Mouse (Mus musculus) neural tube, embryonic 12.5 days (tissue): Measurements from ENCODE around the gene Plekhm2. TPM values are rescaled to one million over a fixed set of nuclear protein-coding genes. Genes with fewer than 3 reads are reported as not detected.

Source experiments
- ATAC-seq: fragments of 200-750 bp; cut with Nextera tagmentation; 2 replicates; pipeline ENCODE4 v1.8.0; 2017; ENCODE audit warnings: low read depth, mild to moderate bottlenecking, moderate TSS enrichment, moderate library complexity; ENCODE audit not compliant: low FRiP score
- H3K27ac ChIP-seq: fragments of 300-500 bp; sonication (generic); 2 replicates; pipeline ENCODE4 v1.5.1; 2016
- H3K27me3 ChIP-seq: fragments of 300-500 bp; sonication (generic); replicated peaks from 2 replicates; pipeline ENCODE4 v1.6.1; 2016; ENCODE audit warnings: mild to moderate bottlenecking
- H3K36me3 ChIP-seq: fragments of 300-500 bp; sonication (generic); 2 replicates; pipeline ENCODE4 v1.6.1; 2016; ENCODE audit warnings: mild to moderate bottlenecking
- H3K4me1 ChIP-seq: fragments of 300-500 bp; sonication (generic); 2 replicates; pipeline ENCODE4 v1.6.1; 2016
- H3K4me2 ChIP-seq: fragments of 300-500 bp; sonication (generic); replicated peaks from 2 replicates; pipeline ENCODE4 v1.6.1; 2016; ENCODE audit warnings: mild to moderate bottlenecking
- H3K4me3 ChIP-seq: fragments of 300-500 bp; sonication (generic); 2 replicates; pipeline ENCODE4 v1.5.1; 2016
- H3K9ac ChIP-seq: fragments of 300-500 bp; sonication (generic); 2 replicates; pipeline ENCODE4 v1.6.1; 2016; ENCODE audit warnings: mild to moderate bottlenecking
- H3K9me3 ChIP-seq: fragments of 300-500 bp; sonication (generic); 2 replicates; pipeline ENCODE4 v1.6.1; 2016; ENCODE audit warnings: mild to moderate bottlenecking
- WGBS: fragments of 180-500 bp; shearing (Covaris S2); methylation state at CpG from one replicate; pipeline ENCODE4 v1.1.7; 2016; 5-methylcytosine and 5-hydroxymethylcytosine counted together
- polyA plus RNA-seq: library from polyadenylated mRNA; unstranded; fragments of >200 nt; fragmentation: Nextera tagmentation; extraction: Ambion mirVana; gene quantifications from 2 replicates; pipeline ENCODE4 v1.2.1, GENCODE M21; 2016

Plekhm2 gene
- polyA plus RNA-seq, 1 experiment from 2014 or later = 7.4 TPM

DNA sequence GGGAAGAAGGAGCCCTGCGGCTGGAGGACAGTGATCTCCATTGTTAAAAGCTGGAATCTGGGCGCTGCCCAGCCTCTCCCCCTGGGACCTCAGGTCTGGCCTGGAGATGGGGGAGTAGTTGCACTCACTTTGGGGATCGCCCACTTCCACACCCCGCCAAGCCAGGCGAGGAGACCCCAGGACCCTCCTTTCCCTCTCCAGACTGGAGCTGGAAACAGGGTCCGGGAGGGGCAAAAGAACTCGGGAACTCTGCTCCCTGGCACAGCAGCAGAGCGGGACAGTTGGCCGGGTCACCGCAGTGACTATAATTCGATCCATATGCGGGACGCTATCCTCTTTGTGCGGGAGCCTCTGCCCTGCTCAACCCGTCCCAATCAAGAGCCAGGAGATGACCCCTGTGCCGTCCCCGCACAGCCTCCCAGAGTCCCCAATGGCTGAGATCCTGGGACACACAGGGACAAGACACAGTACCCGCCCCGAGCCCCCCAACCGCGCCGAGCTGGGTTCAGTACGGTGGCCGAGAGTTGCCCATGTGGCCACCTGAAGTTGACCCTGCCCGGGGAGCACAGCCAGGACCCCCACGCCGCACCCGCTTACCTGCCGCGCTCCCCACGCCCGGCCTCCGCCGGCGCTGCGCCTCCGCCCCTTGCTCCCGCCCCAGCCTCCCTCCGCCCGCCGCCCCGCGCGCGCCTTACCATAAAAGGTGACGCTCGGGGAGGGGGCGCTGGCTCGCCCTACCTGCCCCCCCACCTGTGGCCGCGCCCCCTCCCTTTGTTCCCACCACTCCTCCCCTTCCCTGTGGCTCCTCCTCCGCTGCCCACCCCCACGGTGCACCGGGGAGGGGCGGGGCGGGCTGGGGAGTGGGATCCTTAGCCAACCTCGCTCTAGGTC, 65.2 kb downstream of the Plekhm2 start:
- under 1% methylated on average over 50 of the region's 57 CpGs for WGBS
- peak; percentile 58 for ATAC-seq

DNA sequence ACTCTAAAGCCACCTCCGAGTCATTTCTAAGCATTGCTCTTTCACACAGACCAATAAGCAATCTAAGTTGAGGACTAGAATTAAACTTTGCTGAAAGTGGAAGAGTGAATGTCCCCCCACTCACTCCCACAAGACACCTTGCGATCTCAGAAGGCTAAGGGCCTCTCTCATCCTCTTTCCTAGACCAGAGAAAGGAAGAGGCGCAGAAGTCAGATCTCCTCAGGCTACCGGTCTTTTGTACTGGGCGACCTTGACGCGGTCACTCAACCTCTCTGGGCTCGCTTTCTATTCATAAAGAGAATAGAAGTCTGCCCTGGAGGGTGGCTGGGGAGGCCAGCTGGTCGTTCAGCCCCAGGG, 65.8 kb downstream of the Plekhm2 start:
- Histone ChIP-seq H3K27me3 (peaks cover 13% of the 10 kb centered on the region), H3K9me3 (no peaks in the 10 kb centered on the region), H3K4me1 (peaks cover 21% of the 10 kb centered on the region), H3K27ac (no peak overlapping the region), H3K4me2 (peak overlapping the region; percentile 90), H3K36me3 (no peaks in the 10 kb centered on the region), H3K9ac (peak overlapping the region; percentile 76), H3K4me3 (peak overlapping the region; percentile 52)
- 2% methylated on average over 9 of the region's 9 CpGs for WGBS
- no peak; the same call in 1 of the 2 replicates for ATAC-seq

More for the DNA sequence above, 65.2 kb downstream of the Plekhm2 start:
- Histone ChIP-seq H3K4me2 (peak overlapping the region; percentile 90), H3K36me3 (no peaks in the 10 kb centered on the region), H3K4me1 (peaks cover 21% of the 10 kb centered on the region), H3K9me3 (no peaks in the 10 kb centered on the region), H3K9ac (peak overlapping the region; percentile 76), H3K27me3 (peaks cover 13% of the 10 kb centered on the region), H3K4me3 (peak overlapping the region; percentile 52), H3K27ac (no peak overlapping the region)

DNA sequence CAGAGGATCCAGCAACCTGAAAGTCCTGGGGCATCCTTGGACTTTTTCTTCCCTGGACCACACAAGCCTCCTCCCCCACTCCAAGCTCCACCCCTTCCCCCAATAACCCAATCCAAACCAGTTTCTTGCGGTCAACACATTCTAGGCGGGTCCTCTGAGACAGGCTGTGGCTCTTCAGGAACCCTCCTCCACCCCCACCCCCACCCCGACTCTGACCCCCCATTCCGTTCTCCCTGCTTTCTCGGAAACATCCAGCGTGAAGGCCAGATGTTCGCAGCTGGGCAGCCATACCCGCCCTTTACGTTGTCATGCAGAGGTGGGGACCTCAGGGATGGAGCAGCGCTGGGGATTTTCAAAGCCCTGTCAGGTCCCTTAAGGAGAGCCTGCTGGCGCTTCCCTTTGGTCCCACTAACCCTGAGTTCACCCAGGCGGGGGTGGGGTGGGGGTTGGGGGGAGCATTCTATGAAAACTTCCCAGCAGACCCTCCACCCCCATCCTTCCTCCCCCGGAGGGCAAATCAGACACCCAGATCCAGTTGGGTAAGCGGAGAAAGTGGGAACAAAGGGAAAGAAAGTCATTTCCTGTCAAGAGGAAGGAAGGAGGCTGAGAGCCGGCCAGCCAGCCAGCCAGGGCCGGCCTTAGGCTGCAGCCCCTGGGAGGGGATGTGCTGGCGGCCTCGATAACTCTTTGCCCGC, 66.4 kb downstream of the Plekhm2 start:
- no peaks in the 10 kb centered on the region for H3K9me3 ChIP-seq
- WGBS = under 1% methylated on average over 19 of the region's 19 CpGs
- ATAC-seq = no peak; the same call in 1 of the 2 replicates
- H3K4me3 ChIP-seq = peak overlapping the region; percentile 52
- peaks cover 13% of the 10 kb centered on the region for H3K27me3 ChIP-seq
- peak overlapping the region; percentile 90 for H3K4me2 ChIP-seq
- peak overlapping the region; percentile 76 for H3K9ac ChIP-seq
- peaks cover 21% of the 10 kb centered on the region for H3K4me1 ChIP-seq
- no peak overlapping the region for H3K27ac ChIP-seq
- no peaks in the 10 kb centered on the region for H3K36me3 ChIP-seq

DNA sequence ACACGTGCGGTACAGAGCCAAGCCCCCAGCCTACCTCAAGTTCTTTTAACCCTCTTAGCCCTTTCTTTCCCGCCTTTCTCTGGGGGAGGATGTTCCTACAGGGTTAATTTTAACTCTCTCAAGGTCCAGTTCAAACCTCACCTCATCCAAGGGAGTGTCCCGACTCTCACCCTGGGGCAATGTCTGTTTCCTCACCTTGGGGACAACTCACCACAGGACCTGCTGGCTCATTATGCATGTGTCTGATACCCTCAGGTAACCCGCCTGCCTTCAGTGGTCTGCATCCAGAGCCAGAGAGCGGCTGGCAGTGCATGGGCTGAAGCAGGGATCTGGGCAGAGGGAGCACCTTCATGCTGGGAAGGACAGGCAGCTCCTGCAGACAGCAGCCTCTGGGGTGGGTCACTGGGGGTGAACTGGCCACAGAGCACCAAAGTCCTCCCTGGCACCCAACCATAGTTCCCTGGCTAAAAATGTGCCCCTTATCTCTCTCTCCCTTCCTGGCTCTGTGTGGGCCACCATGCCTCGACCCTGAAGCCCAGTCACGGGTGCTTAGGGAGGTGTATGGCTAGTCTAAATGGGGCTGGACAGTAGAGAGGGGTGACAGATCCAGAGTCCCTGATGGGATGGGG, 67.9 kb downstream of the Plekhm2 start:
- 86% methylated on average over 8 of the region's 8 CpGs for WGBS
- Histone ChIP-seq H3K4me3 (no peak overlapping the region), H3K36me3 (0 out of 2 replicates have a peak, but pooled peaks cover 4% of the 10 kb centered on the region), H3K27me3 (peaks cover 13% of the 10 kb centered on the region), H3K27ac (no peak overlapping the region), H3K9me3 (no peaks in the 10 kb centered on the region), H3K9ac (no peak overlapping the region), H3K4me2 (no peak overlapping the region), H3K4me1 (peaks cover 21% of the 10 kb centered on the region)
- no peak for ATAC-seq

DNA sequence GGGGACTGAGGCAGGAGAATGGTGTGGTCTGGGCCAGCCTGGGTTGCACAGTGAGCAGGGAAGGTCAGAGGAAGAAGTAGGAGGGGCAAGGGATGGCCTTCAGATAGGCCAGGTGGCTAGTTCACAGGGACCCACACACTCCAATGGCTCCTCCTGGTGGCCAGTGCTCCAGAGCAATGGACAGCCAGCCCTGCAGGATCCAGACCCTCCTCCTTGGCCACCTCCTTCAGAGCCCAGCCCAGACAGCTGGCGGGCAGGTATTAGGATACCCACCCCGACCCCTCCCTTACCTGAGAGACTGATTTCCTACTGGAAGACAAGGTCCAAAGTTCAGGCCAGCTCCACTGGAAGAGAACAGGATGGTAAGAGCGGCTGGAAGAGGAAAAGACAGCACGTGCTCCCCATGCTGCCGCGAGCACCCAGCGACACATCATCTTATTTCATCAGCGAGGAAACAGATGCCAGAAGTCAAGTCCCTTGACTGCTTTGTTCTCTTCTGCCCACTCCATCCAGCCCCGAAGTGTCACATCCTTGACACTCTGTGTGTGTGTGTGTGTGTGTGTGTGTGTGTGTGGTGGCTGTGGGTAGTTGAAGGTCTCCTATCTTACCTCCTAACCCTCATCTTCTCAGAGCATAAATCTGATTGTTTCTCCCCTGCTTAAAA, 69.0 kb downstream of the Plekhm2 start:
- Histone ChIP-seq H3K27me3 (peaks cover 13% of the 10 kb centered on the region), H3K36me3 (0 out of 2 replicates have a peak, but pooled peaks cover 4% of the 10 kb centered on the region), H3K27ac (no peak overlapping the region), H3K9me3 (no peaks in the 10 kb centered on the region), H3K4me1 (peaks cover 21% of the 10 kb centered on the region), H3K4me3 (no peak overlapping the region), H3K9ac (no peak overlapping the region), H3K4me2 (no peak overlapping the region)
- 85% methylated on average over 9 of the region's 9 CpGs for WGBS
- no peak for ATAC-seq

DNA sequence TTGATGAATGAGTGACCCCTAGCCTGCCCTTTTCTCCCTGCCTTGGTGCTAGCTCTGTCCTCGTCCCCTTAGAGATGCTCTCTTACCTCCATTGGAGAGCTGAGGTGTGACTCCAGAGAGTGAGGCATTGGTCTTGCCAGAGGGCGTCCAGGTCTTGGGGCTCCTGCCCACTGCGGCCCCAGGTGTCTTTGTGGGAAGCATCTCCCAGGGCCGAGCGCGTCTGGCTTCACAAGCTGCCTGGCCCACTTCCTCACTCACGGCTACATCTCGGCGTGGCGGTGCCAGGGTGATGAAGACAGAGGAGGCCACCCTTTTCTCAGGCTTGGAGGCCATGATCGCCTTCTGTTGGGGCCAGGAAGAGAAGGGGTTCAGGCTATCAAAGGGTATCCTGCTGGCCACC, 69.6 kb downstream of the Plekhm2 start:
- H3K9me3 ChIP-seq = no peaks in the 10 kb centered on the region
- H3K27me3 ChIP-seq = peaks cover 7% of the 10 kb centered on the region
- no peak overlapping the region for H3K4me2 ChIP-seq
- ATAC-seq = no peak
- H3K36me3 ChIP-seq = 0 out of 2 replicates have a peak, but pooled peaks cover 4% of the 10 kb centered on the region
- H3K4me3 ChIP-seq = no peak overlapping the region
- peaks cover 21% of the 10 kb centered on the region for H3K4me1 ChIP-seq
- 93% methylated on average over 11 of the region's 11 CpGs for WGBS
- no peak overlapping the region for H3K9ac ChIP-seq
- H3K27ac ChIP-seq = no peak overlapping the region

DNA sequence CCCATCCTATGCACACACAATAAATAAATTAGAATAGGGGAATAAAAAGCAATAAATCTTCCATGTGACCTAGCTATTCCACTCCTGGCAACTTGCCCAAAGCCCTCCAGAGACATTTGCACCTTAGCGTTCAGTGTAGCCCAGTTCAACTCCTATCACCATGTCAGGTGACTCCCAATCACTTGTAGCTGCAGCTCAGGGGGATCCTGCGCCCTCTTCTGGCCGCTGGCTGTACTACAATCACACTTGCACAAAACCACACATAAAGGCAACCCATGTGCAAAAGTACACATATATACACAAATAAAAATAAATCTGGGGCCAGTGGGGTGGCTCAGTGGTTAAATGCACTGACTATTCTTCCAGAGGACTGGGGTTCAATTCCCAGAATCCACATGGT, 73.2 kb downstream of the Plekhm2 start:
- no peaks in the 10 kb centered on the region for H3K27me3 ChIP-seq
- no peak overlapping the region for H3K4me2 ChIP-seq
- H3K9me3 ChIP-seq = no peaks in the 10 kb centered on the region
- no peaks in the 10 kb centered on the region for H3K4me1 ChIP-seq
- H3K4me3 ChIP-seq = no peak overlapping the region
- WGBS = 34% methylated on average over 3 of the region's 3 CpGs
- H3K36me3 ChIP-seq = peaks cover 9% of the 10 kb centered on the region; the same call in 1 of the 2 replicates
- no peak overlapping the region for H3K9ac ChIP-seq
- no peak overlapping the region for H3K27ac ChIP-seq
- no peak for ATAC-seq

DNA sequence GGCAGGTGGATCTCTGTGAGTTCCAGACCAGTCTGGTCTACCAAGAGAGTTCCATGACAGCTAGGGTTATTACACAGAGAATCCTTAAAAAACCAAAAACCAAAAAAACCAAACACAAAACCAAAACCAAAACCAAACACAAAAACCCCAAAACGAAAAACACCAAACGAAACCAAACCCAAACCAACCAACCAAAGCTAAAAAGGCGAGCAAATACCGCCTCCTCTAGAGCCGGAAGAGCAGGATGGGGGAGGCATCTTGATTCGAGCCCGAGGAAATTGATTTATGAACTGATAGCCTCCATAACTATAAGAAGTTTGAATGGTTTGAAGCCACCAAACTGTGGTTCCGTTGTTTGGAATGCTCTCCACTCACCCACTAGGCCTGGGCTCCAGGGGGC, 80.8 kb downstream of the Plekhm2 start:
- 92% methylated on average over 8 of the region's 8 CpGs for WGBS
- H3K9me3 ChIP-seq = no peaks in the 10 kb centered on the region
- no peak for ATAC-seq
- no peak overlapping the region for H3K27ac ChIP-seq
- H3K9ac ChIP-seq = no peak overlapping the region
- no peaks in the 10 kb centered on the region for H3K27me3 ChIP-seq
- no peaks in the 10 kb centered on the region for H3K4me1 ChIP-seq
- H3K4me2 ChIP-seq = no peak overlapping the region
- H3K36me3 ChIP-seq = peaks cover 10% of the 10 kb centered on the region
- no peak overlapping the region for H3K4me3 ChIP-seq

DNA sequence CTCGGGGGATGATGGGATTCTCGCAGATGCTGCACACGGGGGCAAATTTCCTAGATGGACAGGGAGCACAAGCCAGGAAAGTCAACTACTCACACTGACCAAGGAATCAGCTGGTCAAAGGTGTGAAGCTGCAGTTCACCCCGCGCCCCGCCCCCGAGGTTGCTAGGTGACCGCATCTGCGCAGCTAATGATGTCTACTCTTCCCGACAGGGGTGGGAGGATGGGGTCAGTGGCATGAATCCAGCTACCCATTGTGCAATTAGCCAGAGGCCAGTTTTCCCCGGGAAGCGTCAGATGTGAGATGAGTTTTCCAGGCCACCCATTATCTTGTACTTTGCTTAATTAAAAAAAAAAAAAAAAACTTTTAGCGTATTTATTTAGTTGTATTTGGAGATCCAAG, 83.6 kb downstream of the Plekhm2 start:
- Histone ChIP-seq H3K9ac (no peak overlapping the region), H3K27me3 (no peaks in the 10 kb centered on the region), H3K9me3 (no peaks in the 10 kb centered on the region), H3K4me3 (no peak overlapping the region), H3K4me1 (no peaks in the 10 kb centered on the region), H3K36me3 (peaks cover 14% of the 10 kb centered on the region), H3K4me2 (no peak overlapping the region), H3K27ac (no peak overlapping the region)
- no peak for ATAC-seq
- WGBS = 85% methylated on average over 13 of the region's 13 CpGs

DNA sequence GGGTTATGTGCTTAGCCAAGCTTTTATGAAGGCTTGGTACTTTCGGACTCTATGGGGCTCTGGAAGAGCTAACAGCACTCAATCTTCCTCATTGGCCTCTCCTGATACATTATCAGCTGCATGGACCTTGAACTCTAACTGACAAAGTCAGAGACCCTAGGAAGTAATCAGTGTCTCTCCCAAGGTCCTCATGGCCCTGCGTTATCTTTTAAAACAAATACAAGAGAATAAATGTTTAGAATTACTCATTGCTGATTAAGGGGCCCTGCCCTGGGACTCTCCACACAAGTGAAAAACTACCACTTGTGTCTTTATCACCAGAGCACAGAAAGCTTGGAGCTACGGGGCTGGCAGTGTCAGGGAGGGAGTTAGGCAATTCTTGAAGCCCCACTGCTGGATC, 85.9 kb downstream of the Plekhm2 start:
- Histone ChIP-seq H3K4me1 (no peaks in the 10 kb centered on the region), H3K9me3 (no peaks in the 10 kb centered on the region), H3K9ac (no peak overlapping the region), H3K27me3 (no peaks in the 10 kb centered on the region), H3K4me3 (no peak overlapping the region), H3K27ac (no peak overlapping the region), H3K36me3 (peaks cover 9% of the 10 kb centered on the region; the same call in 1 of the 2 replicates), H3K4me2 (no peak overlapping the region)
- WGBS = 85% methylated on average over 3 of the region's 3 CpGs
- ATAC-seq = no peak

DNA sequence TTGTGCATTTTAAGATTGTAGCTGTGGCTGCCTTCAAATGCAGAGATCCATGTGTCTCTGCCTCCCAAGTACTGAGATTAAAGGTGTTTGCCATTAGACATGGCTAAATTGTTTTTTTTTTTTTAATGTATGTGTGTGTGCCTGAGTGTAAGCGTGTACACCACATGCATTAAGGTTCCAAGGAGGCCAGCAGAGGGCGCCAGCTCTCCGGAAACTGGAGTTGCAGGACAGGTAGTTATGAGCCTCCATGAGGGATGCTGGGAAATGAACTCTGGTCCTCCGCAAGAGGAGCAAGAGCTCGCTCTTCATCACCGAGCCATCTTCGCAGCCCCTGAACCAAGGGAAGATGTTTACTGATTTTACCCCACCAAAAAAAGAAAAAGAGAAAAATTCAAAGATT, 87.8 kb downstream of the Plekhm2 start:
- WGBS = 96% methylated on average over 7 of the region's 7 CpGs
- Histone ChIP-seq H3K4me2 (no peak overlapping the region), H3K4me1 (no peaks in the 10 kb centered on the region), H3K9ac (no peak overlapping the region), H3K27me3 (no peaks in the 10 kb centered on the region), H3K4me3 (no peak overlapping the region), H3K9me3 (no peaks in the 10 kb centered on the region), H3K27ac (no peak overlapping the region), H3K36me3 (peaks cover 9% of the 10 kb centered on the region; the same call in 1 of the 2 replicates)
- ATAC-seq = no peak

DNA sequence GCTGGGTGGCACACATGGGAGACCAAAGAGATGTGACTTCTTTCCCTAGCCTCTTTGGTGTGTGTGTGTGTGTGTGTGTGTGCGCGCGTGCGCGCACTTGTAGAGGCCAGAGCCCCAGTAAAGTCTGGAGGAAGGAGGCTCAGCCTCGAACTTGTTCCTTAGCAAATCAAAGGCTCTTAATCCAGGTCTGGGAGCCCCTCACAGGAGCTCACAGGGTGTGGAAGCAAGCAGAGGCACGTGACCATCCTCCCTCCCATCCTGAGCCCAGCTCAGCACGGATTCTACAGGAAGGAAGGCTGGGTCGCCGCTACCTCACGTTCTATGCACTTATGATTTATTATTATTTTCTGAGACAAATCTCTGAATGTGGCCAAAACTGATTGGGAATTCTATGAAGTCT, 88.3 kb downstream of the Plekhm2 start:
- Histone ChIP-seq H3K27me3 (no peaks in the 10 kb centered on the region), H3K27ac (no peak overlapping the region), H3K4me1 (no peaks in the 10 kb centered on the region), H3K4me3 (no peak overlapping the region), H3K9me3 (no peaks in the 10 kb centered on the region), H3K9ac (no peak overlapping the region), H3K4me2 (no peak overlapping the region), H3K36me3 (peaks cover 9% of the 10 kb centered on the region; the same call in 1 of the 2 replicates)
- no peak for ATAC-seq
- 89% methylated on average over 11 of the region's 11 CpGs for WGBS
